Mouse (Mus musculus) ZHBTc4 (cell line): Measurements from ENCODE around the gene Irx1.
A peak's percentile ranks its signal among the peaks of the same experiment; 100 is the strongest.

Experiments used
- DNase-seq: peaks from one replicate; pipeline ENCODE4 v3.0.0-alpha.2; 2011; ENCODE audit warnings: low read depth, low spot score

Irx1 gene

GRCm38 (mm10) chr13:71963356-71964351, at the start of gene Irx1:
Gene Irx1 (minus strand): TSS chr13:71963723.
- DNase-seq: peak; percentile 74

GRCm38 (mm10) chr13:71979932-71980655, 16.6 kb upstream of the Irx1 start:
- DNase-seq: no peak

- DNase-seq: no peak
Measured at GRCm38 (mm10) chr13:71975753-71976152, 12.2 kb upstream of the Irx1 start.

GRCm38 (mm10) chr13:71968286-71968685, 4.8 kb upstream of the Irx1 start:
- no peak for DNase-seq

- peak; percentile 18 for DNase-seq
Measured at GRCm38 (mm10) chr13:71967341-71968250, 4.1 kb upstream of the Irx1 start.

GRCm38 (mm10) chr13:71966631-71967030, 3.1 kb upstream of the Irx1 start:
- no peak for DNase-seq

GRCm38 (mm10) chr13:71964366-71964765, 843 bp upstream of the Irx1 start:
- DNase-seq: peak; percentile 46

- peak; percentile 60 for DNase-seq
Measured at GRCm38 (mm10) chr13:71962661-71963355, 715 bp downstream of the Irx1 start.

- peak; percentile 33 for DNase-seq
Measured at GRCm38 (mm10) chr13:71961891-71962660, 1.4 kb downstream of the Irx1 start.

- DNase-seq: no peak
Measured at GRCm38 (mm10) chr13:71960846-71961735, 2.4 kb downstream of the Irx1 start.

- no peak for DNase-seq
Measured at GRCm38 (mm10) chr13:71960277-71960672, 3.2 kb downstream of the Irx1 start.

- peak; percentile 87 for DNase-seq
Measured at GRCm38 (mm10) chr13:71959361-71960276, 3.9 kb downstream of the Irx1 start.

GRCm38 (mm10) chr13:71958651-71959050, 4.9 kb downstream of the Irx1 start:
- DNase-seq: peak; percentile 48

GRCm38 (mm10) chr13:71957811-71958351, 5.6 kb downstream of the Irx1 start:
- DNase-seq: peak; percentile 2

GRCm38 (mm10) chr13:71957147-71957546, 6.4 kb downstream of the Irx1 start:
- DNase-seq: peak; percentile 25

- DNase-seq: peak; percentile 62
Measured at GRCm38 (mm10) chr13:71956481-71956880, 7.0 kb downstream of the Irx1 start.

GRCm38 (mm10) chr13:71951966-71952365, 11.6 kb downstream of the Irx1 start:
- no peak for DNase-seq

- DNase-seq: no peak
Measured at GRCm38 (mm10) chr13:71949859-71950258, 13.7 kb downstream of the Irx1 start.
